16 mouse cellular contexts compared by ENCODE assay signal in genomic region chr11:77673428-77673991, GRCm38 (mm10). TPM values are rescaled to one million over a fixed set of nuclear protein-coding genes. Genes with fewer than 3 reads are reported as not detected.
A peak's percentile ranks its signal among the peaks of the same experiment; 100 is the strongest.
DNase-seq lines count a peak whose midpoint lies in the region; ATAC-seq and TF ChIP-seq lines count a peak whose summit lies in the region.
"Had no signal": no experiment of that assay in that cellular context is flagged by ENCODE, and none has a peak within 500 bp of the region (broad histone marks: within the 10 kb centered on the region; RNA-seq: fewer than 3 reads in every experiment).

No protein-coding gene starts in this region.

- 68% methylated on average over 4 of the region's 4 CpGs for WGBS in liver, adult 2 months
- WGBS in liver, embryonic 12.5 days (ENCODE audit: insufficient replicate concordance), result 51% methylated on average over 4 of the region's 4 CpGs
- WGBS in heart, embryonic 11.5 days (ENCODE audit: insufficient replicate concordance), result 57% methylated on average over 4 of the region's 4 CpGs

- DNase-seq in liver, adult 2 months (ENCODE audit: extremely low read depth, low read depth, low spot score), result no peak
- DNase-seq in c-Kit-negative CD71-positive TER-119-positive erythroid progenitor cells, embryonic 14.5 days (ENCODE audit: low read depth, low spot score), result peak; percentile 27
- DNase-seq in left cerebral cortex, adult 11 months (ENCODE audit: low spot score), result no peak
- no peak for DNase-seq in heart, adult 18-20 months
- DNase-seq: cerebellum, adult 11-12 months; gastrocnemius, postnatal 10 days; kidney, postnatal 14 days had no signal

- 0 out of 2 replicates have a peak, but pooled peaks cover 9% of the 10 kb centered on the region for H3K9me3 ChIP-seq in liver, embryonic 12.5 days (replicated peaks)
- H3K9me3 ChIP-seq in ES-Bruce4 (replicated peaks; ENCODE audit: control insufficient read depth, insufficient read depth, low read length, poor library complexity, severe bottlenecking), result no peaks in the 10 kb centered on the region
- no peaks in the 10 kb centered on the region for H3K9me3 ChIP-seq in heart, embryonic 11.5 days (replicated peaks; ENCODE audit: control insufficient read depth, low read length)

- no peaks in the 10 kb centered on the region for H3K36me3 ChIP-seq in liver, adult 2 months (ENCODE audit: control insufficient read depth, insufficient read depth, low read length)
- H3K36me3 ChIP-seq in liver, embryonic 12.5 days, result no peaks in the 10 kb centered on the region
- no peaks in the 10 kb centered on the region for H3K36me3 ChIP-seq in ES-Bruce4 (ENCODE audit: control insufficient read depth, insufficient read depth, low read length, poor library complexity, severe bottlenecking)
- H3K36me3 ChIP-seq in heart, embryonic 11.5 days (ENCODE audit: control insufficient read depth, insufficient read depth, low read length), result no peaks in the 10 kb centered on the region
- H3K36me3 ChIP-seq: limb, embryonic 12.5 days had no signal

- no peaks in the 10 kb centered on the region for H3K79me2 ChIP-seq in liver, adult 2 months (ENCODE audit: control insufficient read depth, insufficient read depth, low read length)

- no peak for ATAC-seq in liver, embryonic 12.5 days
- peak; percentile 59; the same call in 1 of the 2 replicates for ATAC-seq in monocyte, adult 5-6 weeks (replicated peaks; ENCODE audit: insufficient number of reproducible peaks, low FRiP score, low TSS enrichment, poor library complexity, severe bottlenecking)
- ATAC-seq in heart, embryonic 11.5 days (replicated peaks; ENCODE audit: insufficient number of reproducible peaks, low FRiP score, low TSS enrichment), result no peak

- TF ChIP-seq CTCF in liver, adult 2 months (IDR thresholded peaks at IDR 0.05; ENCODE audit: low read depth, low read length), result peak; percentile 28; the same call in 1 of the 2 replicates
- no peak for TF ChIP-seq CTCF in ES-Bruce4 (IDR thresholded peaks at IDR 0.05; ENCODE audit: low read depth, low read length)

- H3K4me2 ChIP-seq in liver, embryonic 12.5 days, result no peak overlapping the region
- no peak overlapping the region for H3K4me2 ChIP-seq in heart, embryonic 11.5 days
- H3K4me2 ChIP-seq: limb, embryonic 12.5 days had no signal

- H3K27me3 ChIP-seq in liver, adult 2 months (ENCODE audit: control insufficient read depth, insufficient read depth, low read length), result no peaks in the 10 kb centered on the region
- no peaks in the 10 kb centered on the region for H3K27me3 ChIP-seq in liver, embryonic 12.5 days (replicated peaks)
- no peaks in the 10 kb centered on the region for H3K27me3 ChIP-seq in ES-Bruce4 (ENCODE audit: control insufficient read depth, insufficient read depth, low read length, poor library complexity, severe bottlenecking)
- H3K27me3 ChIP-seq in heart, embryonic 11.5 days (ENCODE audit: control insufficient read depth, insufficient read depth, low read length), result no peaks in the 10 kb centered on the region
- H3K27me3 ChIP-seq: limb, embryonic 12.5 days had no signal

- H3K9ac ChIP-seq in liver, adult 2 months (ENCODE audit: low read depth, low read length), result no peak overlapping the region
- no peak overlapping the region for H3K9ac ChIP-seq in liver, embryonic 12.5 days
- H3K9ac ChIP-seq in ES-Bruce4 (ENCODE audit: low read depth, poor library complexity, severe bottlenecking), result peak overlapping the region; percentile 47; the same call in 1 of the 2 replicates
- no peak overlapping the region for H3K9ac ChIP-seq in heart, embryonic 11.5 days (ENCODE audit: low read depth, low read length)
- H3K9ac ChIP-seq: limb, embryonic 12.5 days had no signal

- TF ChIP-seq EP300 in ES-Bruce4 (IDR thresholded peaks at IDR 0.05; ENCODE audit: insufficient read depth, low read depth, low read length), result 0 out of 2 replicates have a peak, but pooled peaks have one; percentile 24

- no peak for TF ChIP-seq POLR2A in liver, adult 2 months (IDR thresholded peaks at IDR 0.05; ENCODE audit: extremely low read depth, insufficient read depth, low read length)
- TF ChIP-seq POLR2A in ES-Bruce4 (IDR thresholded peaks at IDR 0.05; ENCODE audit: insufficient read depth, low read length), result no peak

- no peaks in the 10 kb centered on the region for H3K4me1 ChIP-seq in liver, adult 2 months (ENCODE audit: control insufficient read depth, insufficient read depth, low read length)
- no peaks in the 10 kb centered on the region for H3K4me1 ChIP-seq in liver, embryonic 12.5 days
- H3K4me1 ChIP-seq in ES-Bruce4 (ENCODE audit: control insufficient read depth, insufficient read depth, low read length), result no peaks in the 10 kb centered on the region
- no peaks in the 10 kb centered on the region for H3K4me1 ChIP-seq in heart, embryonic 11.5 days (ENCODE audit: control insufficient read depth, insufficient read depth, low read length)
- H3K4me1 ChIP-seq: limb, embryonic 12.5 days had no signal

- no peak overlapping the region for H3K4me3 ChIP-seq in liver, adult 2 months (ENCODE audit: insufficient read depth, low read depth, low read length)
- H3K4me3 ChIP-seq in liver, embryonic 12.5 days, result no peak overlapping the region
- no peak overlapping the region for H3K4me3 ChIP-seq in ES-Bruce4 (ENCODE audit: low read depth, low read length)
- H3K4me3 ChIP-seq in heart, embryonic 11.5 days (ENCODE audit: low read depth, low read length), result no peak overlapping the region
- H3K4me3 ChIP-seq: limb, embryonic 12.5 days had no signal

- no peak overlapping the region for H3K27ac ChIP-seq in liver, adult 2 months (replicated peaks; ENCODE audit: insufficient read depth, low read depth, low read length)
- no peak overlapping the region for H3K27ac ChIP-seq in liver, embryonic 12.5 days
- peak overlapping the region; percentile 99 for H3K27ac ChIP-seq in ES-Bruce4 (ENCODE audit: insufficient read depth, low read length)
- H3K27ac ChIP-seq in heart, embryonic 11.5 days (ENCODE audit: low read depth, low read length), result no peak overlapping the region
- H3K27ac ChIP-seq: limb, embryonic 12.5 days had no signal

RNA-seq across cellular contexts. Expression of gene Nufip2, which starts 12.4 kb away (rescaled TPM):
- total RNA-seq in liver, adult 2 months (2014; rRNA removed), result 21.7 and 25.0 TPM in 2 replicates
- polyA plus RNA-seq in liver, adult 2 months (2012; rRNA removed), result 5.4 and 8.3 TPM in 2 replicates
- polyA plus RNA-seq in liver, embryonic 12.5 days (2016; fragmentation: Nextera tagmentation; extraction: Ambion mirVana), result 2.7 and 3.2 TPM in 2 replicates
- polyA plus RNA-seq in ES-Bruce4 (2011; ENCODE audit: insufficient read depth, insufficient read length, low read depth, missing spikeins), result 133 and 139 TPM in 2 replicates
- total RNA-seq in monocyte, adult 5-6 weeks (2017), result 135 to 169 TPM (median 146 TPM) in 3 replicates
- 3.8 and 11.3 TPM in 2 replicates for polyA plus RNA-seq in heart, embryonic 11.5 days (2014; fragmentation: Nextera tagmentation; extraction: Ambion mirVana)
- 10 to 100 TPM; 47.0 to 47.9 TPM for total RNA-seq in heart, adult 18-20 months (2021)

RNA-seq across cellular contexts. Expression of gene Cryba1, which starts 51.6 kb away (rescaled TPM):
- total RNA-seq in liver, adult 2 months (2014; rRNA removed), result not detected in 2 replicates
- not detected in 2 replicates for polyA plus RNA-seq in liver, adult 2 months (2012; rRNA removed)
- polyA plus RNA-seq in liver, embryonic 12.5 days (2016; fragmentation: Nextera tagmentation; extraction: Ambion mirVana), result not detected in 2 replicates
- polyA plus RNA-seq in ES-Bruce4 (2011; ENCODE audit: insufficient read depth, insufficient read length, low read depth, missing spikeins), result not detected in 2 replicates
- total RNA-seq in monocyte, adult 5-6 weeks (2017), result not detected in 3 replicates
- not detected in 2 replicates for polyA plus RNA-seq in heart, embryonic 11.5 days (2014; fragmentation: Nextera tagmentation; extraction: Ambion mirVana)
- not detected for total RNA-seq in heart, adult 18-20 months (2021)
- total RNA-seq: gastrocnemius, postnatal 10 days; hematopoietic stem cell, adult 5-6 weeks; megakaryocyte progenitor cell, adult 5-6 weeks had no signal
- polyA plus RNA-seq: limb, embryonic 12.5 days; small intestine, adult 2 months; urinary bladder, adult 2 months had no signal

Comparison
In these comparisons a context has a peak if more than half of its experiments do, and no peak if none do; other contexts are left out.
1. RNA of gene Nufip2, which starts 12.4 kb away (polyA plus RNA-seq): 133 to 139 TPM in ES-Bruce4; 3.8 to 11.3 TPM in heart, embryonic 11.5 days, 5.4 to 8.3 TPM in liver, adult 2 months and 2.7 to 3.2 TPM in liver, embryonic 12.5 days; every median in the first group is over 10 times any median in the second.